Mouse (Mus musculus): ENCODE data around the gene Id1. TPM values are rescaled to one million over a fixed set of nuclear protein-coding genes. Genes with fewer than 3 reads are reported as not detected.

Id1 gene
- polyA plus RNA-seq, 1 experiment: 59.8 TPM

DNA sequence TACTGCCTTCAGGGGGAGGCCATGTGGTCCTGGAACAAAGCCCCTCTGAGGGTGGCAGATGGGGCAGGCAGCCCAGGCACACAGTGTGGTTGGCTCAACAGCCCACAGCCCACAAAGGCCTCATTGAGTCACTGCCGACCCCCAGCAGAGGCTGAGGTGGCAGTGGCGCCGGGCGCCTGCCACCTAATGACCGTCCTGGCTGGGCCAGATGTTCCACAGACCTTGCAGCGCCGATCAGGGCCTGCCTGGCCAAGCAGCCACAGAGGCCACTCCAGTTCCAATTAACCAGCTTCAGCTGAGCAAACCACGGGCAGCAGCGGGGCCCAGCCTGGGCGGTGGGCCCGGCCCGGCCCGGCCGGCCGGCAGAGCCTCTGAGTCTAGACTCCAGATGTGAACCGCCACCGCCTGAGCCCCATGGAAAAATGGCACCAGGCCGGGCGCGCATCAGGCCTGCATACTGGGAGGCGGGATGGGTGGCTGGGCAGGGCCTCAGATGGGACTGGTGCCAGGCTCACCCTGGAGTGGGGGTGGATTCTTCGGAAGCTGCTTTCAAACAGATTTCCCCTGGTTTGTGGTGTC is 30.0 kb upstream of the Id1 start:
- H3K4me3 ChIP-seq (ENCODE audit: insufficient read depth, low read depth, low read length): no peak overlapping the region
- peak overlapping the region; percentile 99 for H3K27ac ChIP-seq (replicated peaks; ENCODE audit: low read depth, low read length)
- peaks cover 30% of the 10 kb centered on the region for H3K4me1 ChIP-seq (ENCODE audit: control insufficient read depth, insufficient read depth, insufficient read length, low read length)

- Histone ChIP-seq H3K27ac (replicated peaks; ENCODE audit: low read depth, low read length) (peak overlapping the region; percentile 99), H3K4me1 (ENCODE audit: control insufficient read depth, insufficient read depth, insufficient read length, low read length) (peaks cover 30% of the 10 kb centered on the region), H3K4me3 (ENCODE audit: insufficient read depth, low read depth, low read length) (peak overlapping the region; percentile 55)
These were observed 28.9 kb upstream of the Id1 start for GRCm38 (mm10) chr2:152707186-152707585.

DNA sequence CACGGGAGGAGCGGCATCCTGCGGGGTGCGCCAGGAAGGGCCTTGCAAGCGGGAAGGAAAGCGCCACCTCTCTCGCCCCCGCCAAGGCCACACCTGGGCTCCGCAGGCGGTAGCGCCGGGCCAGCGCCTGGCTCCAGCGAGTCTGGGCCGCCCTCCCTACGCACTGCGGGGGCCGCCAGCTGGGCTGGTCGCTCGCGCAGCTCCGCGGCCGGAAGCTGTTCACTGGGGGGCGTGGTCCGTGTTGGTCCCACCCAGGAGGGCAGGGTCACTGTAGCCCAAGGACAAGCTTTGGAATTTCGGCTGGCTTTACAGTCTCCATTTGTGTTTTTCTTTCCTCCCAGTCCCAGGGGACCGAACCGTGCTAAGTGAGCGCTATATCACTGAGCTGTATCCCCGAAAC is 28.4 kb upstream of the Id1 start:
- H3K4me3 ChIP-seq (ENCODE audit: insufficient read depth, low read depth, low read length): peak overlapping the region; percentile 55
- peak overlapping the region; percentile 99 for H3K27ac ChIP-seq (replicated peaks; ENCODE audit: low read depth, low read length)
- H3K4me1 ChIP-seq (ENCODE audit: control insufficient read depth, insufficient read depth, insufficient read length, low read length): peaks cover 30% of the 10 kb centered on the region

- peaks cover 30% of the 10 kb centered on the region for H3K4me1 ChIP-seq (ENCODE audit: control insufficient read depth, insufficient read depth, insufficient read length, low read length)
- H3K4me3 ChIP-seq (ENCODE audit: insufficient read depth, low read depth, low read length): no peak overlapping the region
- peak overlapping the region; percentile 99 for H3K27ac ChIP-seq (replicated peaks; ENCODE audit: low read depth, low read length)
These were observed 27.0 kb upstream of the Id1 start for GRCm38 (mm10) chr2:152709066-152709465.

DNA sequence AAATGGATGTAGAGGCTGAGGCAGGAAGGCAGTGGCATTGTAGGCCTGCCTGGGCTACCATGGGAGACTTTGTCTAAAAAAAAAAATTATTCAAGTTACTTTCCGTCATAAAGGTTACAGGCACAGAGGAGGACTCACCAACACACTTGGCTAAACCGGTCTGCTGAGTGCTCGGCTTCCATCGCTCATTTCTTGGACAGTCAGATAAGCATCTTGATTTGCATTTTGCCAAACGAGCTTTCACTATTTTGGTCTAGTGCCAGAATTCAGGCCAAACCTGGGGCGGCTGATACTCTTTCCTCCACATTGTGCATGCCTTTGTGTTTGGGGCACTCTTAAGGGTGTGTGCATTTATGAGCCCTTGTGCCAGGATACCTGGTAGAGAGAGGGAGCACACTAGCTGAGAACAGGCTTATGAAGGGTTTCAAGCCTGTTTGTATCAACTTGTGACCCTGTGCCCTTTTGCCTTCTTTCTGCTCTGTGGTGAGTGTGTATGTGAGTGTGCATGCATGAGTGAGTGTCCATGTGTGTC is 19.7 kb upstream of the Id1 start:
- Histone ChIP-seq H3K27ac (replicated peaks; ENCODE audit: low read depth, low read length) (0 out of 2 replicates have a peak overlapping the region, but pooled peaks have one; percentile 15), H3K4me3 (ENCODE audit: insufficient read depth, low read depth, low read length) (no peak overlapping the region), H3K4me1 (ENCODE audit: control insufficient read depth, insufficient read depth, insufficient read length, low read length) (peaks cover 6% of the 10 kb centered on the region; the same call in 1 of the 2 replicates)

DNA sequence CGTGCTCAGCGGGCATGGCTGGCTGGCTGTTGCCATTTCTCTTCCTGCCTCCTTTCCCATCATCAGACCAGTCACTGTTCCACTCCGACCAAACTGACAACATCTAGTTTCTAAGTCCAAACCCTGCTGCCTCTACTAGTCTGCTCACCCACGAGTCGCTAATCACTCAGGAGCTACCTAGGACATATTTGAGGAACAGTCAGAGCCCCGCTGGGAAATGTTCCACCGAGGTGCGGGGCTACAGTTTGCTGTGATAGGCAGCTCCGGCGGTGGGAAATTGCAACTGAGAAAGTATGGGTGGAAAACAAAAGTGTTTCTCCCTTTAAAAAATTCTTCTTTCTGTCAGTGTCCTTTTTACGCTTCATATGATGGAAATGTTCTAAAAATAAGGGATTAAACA is 18.4 kb upstream of the Id1 start:
- Histone ChIP-seq H3K27ac (replicated peaks; ENCODE audit: low read depth, low read length) (no peak overlapping the region), H3K4me1 (ENCODE audit: control insufficient read depth, insufficient read depth, insufficient read length, low read length) (peaks cover 6% of the 10 kb centered on the region; the same call in 1 of the 2 replicates), H3K4me3 (ENCODE audit: insufficient read depth, low read depth, low read length) (no peak overlapping the region)

- Histone ChIP-seq H3K4me3 (ENCODE audit: insufficient read depth, low read depth, low read length) (no peak overlapping the region), H3K27ac (replicated peaks; ENCODE audit: low read depth, low read length) (no peak overlapping the region), H3K4me1 (ENCODE audit: control insufficient read depth, insufficient read depth, insufficient read length, low read length) (peaks cover 6% of the 10 kb centered on the region; the same call in 1 of the 2 replicates)
These were observed 18.0 kb upstream of the Id1 start for GRCm38 (mm10) chr2:152718076-152718475.

- H3K4me1 ChIP-seq (ENCODE audit: control insufficient read depth, insufficient read depth, insufficient read length, low read length): peaks cover 13% of the 10 kb centered on the region
- peak overlapping the region; percentile 58 for H3K4me3 ChIP-seq (ENCODE audit: insufficient read depth, low read depth, low read length)
- peak overlapping the region; percentile 100 for H3K27ac ChIP-seq (replicated peaks; ENCODE audit: low read depth, low read length)
These were observed 12.3 kb upstream of the Id1 start for GRCm38 (mm10) chr2:152723651-152724331.

- Histone ChIP-seq H3K27ac (replicated peaks; ENCODE audit: low read depth, low read length) (peak overlapping the region; percentile 100), H3K4me3 (ENCODE audit: insufficient read depth, low read depth, low read length) (peak overlapping the region; percentile 58), H3K4me1 (ENCODE audit: control insufficient read depth, insufficient read depth, insufficient read length, low read length) (peaks cover 17% of the 10 kb centered on the region)
These were observed 11.7 kb upstream of the Id1 start for GRCm38 (mm10) chr2:152724332-152724723.

- Histone ChIP-seq H3K4me3 (ENCODE audit: insufficient read depth, low read depth, low read length) (peak overlapping the region; percentile 25), H3K27ac (replicated peaks; ENCODE audit: low read depth, low read length) (peak overlapping the region; percentile 100), H3K4me1 (ENCODE audit: control insufficient read depth, insufficient read depth, insufficient read length, low read length) (peaks cover 25% of the 10 kb centered on the region)
These were observed 10.8 kb upstream of the Id1 start for GRCm38 (mm10) chr2:152725178-152725750.

- Histone ChIP-seq H3K4me1 (ENCODE audit: control insufficient read depth, insufficient read depth, insufficient read length, low read length) (peaks cover 27% of the 10 kb centered on the region), H3K4me3 (ENCODE audit: insufficient read depth, low read depth, low read length) (no peak overlapping the region), H3K27ac (replicated peaks; ENCODE audit: low read depth, low read length) (peak overlapping the region; percentile 100)
These were observed 9.8 kb upstream of the Id1 start for GRCm38 (mm10) chr2:152726213-152726612.

DNA sequence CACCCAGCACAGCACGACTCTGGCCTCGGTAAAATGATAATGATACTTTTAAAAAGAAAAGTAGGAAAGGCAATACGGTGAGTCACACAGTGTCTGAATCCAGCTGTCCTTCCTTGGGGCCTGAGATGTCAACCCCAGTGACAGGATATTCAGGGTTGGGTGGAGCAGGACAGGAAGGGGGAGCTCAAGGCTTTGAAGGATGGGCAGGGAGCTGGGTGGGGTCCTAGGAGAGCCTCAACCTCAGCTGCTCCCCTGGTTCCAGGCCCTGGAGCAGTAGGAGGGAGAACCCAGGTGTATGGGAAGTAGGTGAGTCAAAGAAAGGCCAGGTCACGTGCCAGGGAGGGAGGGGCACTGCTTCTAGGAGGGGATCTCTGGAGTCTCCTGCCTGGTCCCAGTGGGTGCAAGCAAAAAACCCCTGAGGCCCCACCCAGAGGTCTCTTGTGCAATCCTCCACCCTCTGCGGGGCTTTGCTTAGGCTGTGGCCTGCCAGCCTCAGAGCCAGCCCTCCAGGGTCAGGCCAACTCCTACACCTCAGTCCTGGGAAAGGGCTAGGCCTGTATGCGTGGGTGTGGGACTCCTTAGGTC is 9.2 kb upstream of the Id1 start:
- Histone ChIP-seq H3K27ac (replicated peaks; ENCODE audit: low read depth, low read length) (peak overlapping the region; percentile 100), H3K4me1 (ENCODE audit: control insufficient read depth, insufficient read depth, insufficient read length, low read length) (peaks cover 27% of the 10 kb centered on the region), H3K4me3 (ENCODE audit: insufficient read depth, low read depth, low read length) (peak overlapping the region; percentile 49)

DNA sequence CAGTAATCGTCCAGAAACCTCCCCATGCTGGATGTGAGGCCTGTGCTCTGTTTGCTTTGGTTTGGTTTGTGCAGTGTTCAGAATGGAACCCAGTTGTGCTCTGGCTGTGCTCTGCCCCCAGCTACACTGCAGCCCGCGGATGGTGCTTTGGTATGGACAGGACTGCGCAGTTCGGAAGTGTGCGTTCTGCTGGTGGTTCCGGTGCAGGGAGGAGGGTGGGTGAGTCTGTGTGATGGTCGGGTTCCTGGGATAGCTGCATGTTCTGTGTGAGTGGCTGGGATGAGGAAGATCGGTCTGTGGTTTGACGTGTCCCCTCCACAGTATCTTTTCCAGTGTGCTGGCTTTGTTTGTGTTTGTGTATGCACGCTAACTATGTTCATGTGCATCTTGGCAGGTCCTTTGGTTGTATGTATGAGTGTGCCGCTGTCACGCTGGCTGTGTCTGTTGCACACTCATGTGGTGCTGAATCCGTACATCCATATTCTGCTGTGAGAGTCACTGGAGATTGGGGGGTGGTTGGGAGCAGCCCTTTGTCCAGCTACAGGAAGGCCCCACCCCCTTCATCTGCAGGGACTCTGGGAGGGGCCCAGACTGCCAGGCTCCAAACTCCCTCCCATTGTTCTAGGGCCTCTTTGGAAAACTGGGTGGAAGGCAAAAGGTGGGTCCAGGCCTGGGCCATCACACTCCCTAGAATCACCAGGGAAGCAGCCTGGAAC is 8.1 kb upstream of the Id1 start:
- H3K4me3 ChIP-seq (ENCODE audit: insufficient read depth, low read depth, low read length): peak overlapping the region; percentile 49
- H3K27ac ChIP-seq (replicated peaks; ENCODE audit: low read depth, low read length): peak overlapping the region; percentile 100

GRCm38 (mm10) chr2:152728594-152728993 is 7.5 kb upstream of the Id1 start:
- no peak overlapping the region for H3K4me3 ChIP-seq (ENCODE audit: insufficient read depth, low read depth, low read length)
- H3K4me1 ChIP-seq (ENCODE audit: control insufficient read depth, insufficient read depth, insufficient read length, low read length): peaks cover 31% of the 10 kb centered on the region
- peak overlapping the region; percentile 99 for H3K27ac ChIP-seq (replicated peaks; ENCODE audit: low read depth, low read length)

More for the DNA sequence above, 8.1 kb upstream of the Id1 start:
- peaks cover 27% of the 10 kb centered on the region for H3K4me1 ChIP-seq (ENCODE audit: control insufficient read depth, insufficient read depth, insufficient read length, low read length)

Measured in brown adipose tissue, adult 24 weeks (tissue).